Mouse (Mus musculus) liver, adult (tissue): ENCODE results near the gene Fcrlb.

Source experiments
- GATA4 ChIP-seq: IDR thresholded peaks from 2 replicates; pipeline ENCODE4 v1.6.1; 2014; ENCODE audit warnings: mild to moderate bottlenecking, low read length; ENCODE audit not compliant: insufficient replicate concordance

Gene Fcrlb

DNA sequence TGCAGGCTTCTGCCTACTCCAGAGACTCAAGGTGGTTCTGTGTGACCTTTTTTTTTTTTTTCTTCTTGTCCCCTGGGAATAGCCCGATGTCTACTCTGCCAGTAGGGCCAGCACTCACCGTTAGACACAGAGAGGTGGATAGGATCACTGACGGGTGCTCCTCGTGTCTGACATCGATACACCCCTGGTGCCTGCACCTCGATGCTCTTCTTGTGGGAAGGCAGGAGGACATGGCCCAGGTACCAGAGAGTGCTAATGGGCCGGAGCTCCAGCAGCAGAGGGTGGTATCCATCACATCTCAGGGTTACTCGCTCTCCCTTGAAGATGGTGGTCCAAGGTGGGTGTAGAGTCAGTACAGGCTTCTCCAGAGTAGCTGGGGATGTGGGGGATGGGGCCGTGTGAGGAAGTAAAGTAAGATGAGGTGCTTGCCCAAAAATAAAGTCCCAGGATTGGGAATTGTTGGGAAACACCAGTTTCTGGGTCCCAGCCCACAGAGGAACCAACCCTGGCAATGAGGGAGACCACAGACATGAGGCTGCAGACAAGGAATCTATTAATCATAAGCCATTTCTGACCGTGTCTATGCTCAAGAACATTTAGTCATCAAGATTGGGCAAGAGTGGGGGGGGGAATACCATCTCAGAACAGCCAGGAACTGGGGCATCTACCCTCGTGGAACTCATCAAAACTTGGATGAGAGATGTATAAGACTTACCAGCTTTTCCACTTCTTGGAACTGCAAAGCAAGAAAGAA lies 657 bp downstream of the Fcrlb start:
- TF ChIP-seq GATA4: no peak

- TF ChIP-seq GATA4: no peak
Observed at GRCm38 (mm10) chr1:170908341-170908740, 4.4 kb downstream of the Fcrlb start.

DNA sequence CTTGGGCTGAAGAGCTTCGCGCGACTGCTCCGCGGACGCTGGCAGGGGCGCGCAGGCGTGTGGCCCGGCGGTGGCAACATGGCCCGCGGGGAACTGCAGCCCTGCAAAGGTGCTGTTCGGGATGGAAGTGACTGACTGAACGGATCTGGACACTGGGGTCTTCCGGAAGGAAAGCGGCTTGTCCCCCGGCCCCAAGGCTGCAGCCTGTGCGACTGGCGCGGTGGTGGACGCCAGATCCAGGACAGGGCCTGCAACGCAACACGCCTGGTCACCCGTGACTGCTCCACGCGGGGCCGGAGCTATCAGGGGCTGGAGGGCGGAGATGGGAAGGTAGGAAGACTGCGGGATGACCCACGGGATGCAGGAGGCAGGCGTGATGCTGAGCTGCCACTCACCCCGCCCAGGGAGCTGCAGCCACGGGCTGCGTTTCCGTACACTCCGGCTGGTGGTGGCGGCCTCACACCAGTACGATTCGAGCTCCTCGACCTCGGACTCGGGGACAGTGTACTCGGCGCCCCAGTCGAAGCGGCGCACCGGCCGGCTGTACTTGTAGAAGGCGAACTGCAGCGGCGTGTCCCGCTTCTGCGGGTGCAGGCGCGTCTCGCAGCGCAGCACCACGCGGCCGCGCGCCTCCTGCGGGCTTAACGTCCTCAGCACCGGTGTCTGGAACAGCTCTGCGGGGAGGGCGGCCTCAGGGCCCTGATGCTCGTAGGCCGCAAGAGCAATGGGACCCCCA lies 5.1 kb downstream of the Fcrlb start:
- TF ChIP-seq GATA4: no peak

GRCm38 (mm10) chr1:170907111-170907455 lies 5.7 kb downstream of the Fcrlb start:
- TF ChIP-seq GATA4: no peak

DNA sequence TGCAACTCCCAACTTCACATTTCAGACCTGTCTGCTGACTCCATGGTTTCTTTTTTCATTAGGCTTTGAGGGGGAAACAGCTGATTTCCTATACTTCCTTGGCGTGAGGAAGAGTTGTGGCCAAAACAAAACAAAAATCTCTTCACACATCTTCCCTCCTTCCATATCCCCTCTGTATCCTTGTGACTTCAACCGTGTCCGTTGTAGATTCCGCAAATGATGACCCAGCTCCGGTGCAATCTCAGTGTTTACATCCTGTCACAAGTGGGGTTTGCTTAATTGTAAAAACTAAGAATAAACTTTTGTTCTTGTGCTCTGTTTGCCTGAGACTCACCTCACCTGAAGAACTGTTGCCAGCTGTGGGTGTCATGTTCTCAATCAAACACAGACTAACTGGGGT lies 9.3 kb downstream of the Fcrlb start:
- peak; percentile 63; the same call in 1 of the 2 replicates for TF ChIP-seq GATA4

- TF ChIP-seq GATA4: no peak
Observed at GRCm38 (mm10) chr1:170901536-170902238, 11.1 kb downstream of the Fcrlb start.

DNA sequence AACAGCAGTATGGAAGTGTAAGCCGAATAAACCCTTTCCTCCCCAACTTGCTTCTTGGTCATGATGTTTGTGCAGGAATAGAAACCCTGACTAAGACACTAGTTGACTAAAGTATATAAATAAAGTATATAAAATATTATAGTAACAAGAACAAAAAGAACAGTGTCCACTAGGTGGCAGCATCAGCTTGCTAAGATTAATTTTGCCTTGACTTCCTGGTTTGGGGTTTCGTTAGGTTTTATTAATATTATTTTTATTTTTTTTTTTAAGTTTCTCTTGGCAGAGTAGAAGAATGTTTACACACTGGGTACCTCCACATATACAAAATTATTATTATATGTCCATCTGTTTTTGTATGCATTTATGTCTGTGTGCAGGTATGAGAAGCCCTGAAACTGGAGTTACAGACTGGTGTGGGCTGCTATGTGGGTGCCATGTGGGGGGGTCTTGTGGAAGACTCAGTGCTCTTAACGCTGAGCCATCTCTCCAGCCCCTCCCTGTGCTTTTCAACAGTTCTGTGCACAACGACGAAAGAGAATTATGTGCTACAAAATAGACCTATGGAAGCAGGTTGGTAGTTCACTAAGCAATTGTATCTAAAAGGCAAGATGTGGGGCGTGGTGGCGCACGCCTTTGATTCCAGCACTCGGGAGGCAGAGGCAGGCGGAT lies 11.8 kb downstream of the Fcrlb start:
- TF ChIP-seq GATA4: no peak

DNA sequence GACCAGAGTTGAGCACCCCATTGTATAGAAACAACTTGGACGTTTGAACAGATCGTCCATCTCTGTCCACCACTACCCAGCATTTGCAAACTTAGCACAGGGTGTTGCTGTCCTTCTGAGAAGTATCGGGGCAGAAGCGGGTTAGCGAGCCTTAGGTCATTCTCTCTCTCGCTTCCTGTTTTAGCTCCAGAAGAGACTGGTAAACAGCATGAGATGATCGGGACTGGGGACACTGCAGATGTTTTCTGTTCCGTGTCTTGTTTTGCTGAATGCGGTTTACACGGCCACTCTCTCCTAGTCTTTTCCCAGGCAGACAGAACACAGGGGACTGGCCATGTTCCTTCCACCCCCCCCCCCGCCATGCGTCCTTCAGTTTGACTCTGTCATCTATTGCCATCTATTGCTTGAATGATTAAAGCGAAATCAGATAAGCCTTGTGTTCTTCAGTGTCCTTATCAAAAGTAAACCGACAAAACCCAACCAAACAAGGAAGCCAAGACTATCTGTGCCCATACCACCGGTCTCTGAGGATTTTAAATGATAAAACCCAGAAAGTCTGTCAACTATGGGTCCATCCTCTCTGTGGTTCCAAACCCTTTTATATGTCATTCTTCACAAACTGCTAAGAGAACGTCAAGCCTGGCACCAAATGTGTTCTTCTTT lies 14.2 kb downstream of the Fcrlb start:
- no peak for TF ChIP-seq GATA4

DNA sequence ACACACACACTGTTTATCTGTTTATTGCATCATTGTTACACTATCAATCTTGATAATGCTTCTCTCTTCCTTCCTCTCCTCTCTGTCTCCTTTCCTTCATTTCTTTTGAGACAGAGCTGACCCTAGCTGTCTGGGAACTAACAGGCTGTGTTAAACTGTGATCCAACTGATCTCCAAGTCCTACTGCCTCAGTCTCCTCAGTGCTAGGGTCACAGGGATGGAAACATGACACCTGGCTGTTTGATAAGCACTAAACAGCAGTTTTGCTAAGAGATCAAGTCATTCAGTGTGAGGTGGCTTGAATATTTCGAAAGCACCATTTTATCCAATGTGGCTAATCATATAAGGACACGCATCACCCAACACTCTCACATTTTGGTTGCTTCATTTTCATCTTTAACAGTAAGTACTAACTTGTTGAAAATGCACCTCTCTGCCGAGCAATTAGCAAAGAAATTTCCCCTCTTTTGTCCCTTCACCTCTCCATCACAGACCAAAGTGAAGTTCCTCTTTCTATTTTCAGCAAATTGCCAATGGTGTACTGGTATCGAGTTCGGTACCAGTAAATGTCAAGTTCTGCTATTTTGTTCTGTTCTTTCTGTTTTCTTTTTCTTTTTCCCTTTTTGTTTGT lies 16.0 kb downstream of the Fcrlb start:
- no peak for TF ChIP-seq GATA4

GRCm38 (mm10) chr1:170894603-170895602 lies 17.8 kb downstream of the Fcrlb start:
- no peak for TF ChIP-seq GATA4

DNA sequence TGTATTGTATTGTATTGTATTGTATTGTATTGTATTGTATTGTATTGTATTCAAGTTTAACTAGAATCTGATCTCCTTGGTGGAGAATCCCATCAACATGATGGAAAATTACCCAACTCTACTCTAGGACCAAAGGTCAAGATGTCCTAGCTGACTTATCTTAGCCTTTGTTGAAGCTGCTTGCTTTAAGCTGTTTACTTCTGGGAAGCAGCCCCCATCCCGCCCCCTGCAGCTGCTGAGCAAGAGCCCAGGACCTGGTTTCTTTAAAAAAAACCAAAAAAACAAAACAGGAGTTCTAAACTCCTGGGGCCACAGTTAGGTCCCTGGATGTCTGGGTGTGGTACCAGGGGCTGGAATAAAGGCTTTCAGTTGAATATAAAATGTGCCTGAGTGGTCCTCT lies 20.5 kb downstream of the Fcrlb start:
- TF ChIP-seq GATA4: no peak

DNA sequence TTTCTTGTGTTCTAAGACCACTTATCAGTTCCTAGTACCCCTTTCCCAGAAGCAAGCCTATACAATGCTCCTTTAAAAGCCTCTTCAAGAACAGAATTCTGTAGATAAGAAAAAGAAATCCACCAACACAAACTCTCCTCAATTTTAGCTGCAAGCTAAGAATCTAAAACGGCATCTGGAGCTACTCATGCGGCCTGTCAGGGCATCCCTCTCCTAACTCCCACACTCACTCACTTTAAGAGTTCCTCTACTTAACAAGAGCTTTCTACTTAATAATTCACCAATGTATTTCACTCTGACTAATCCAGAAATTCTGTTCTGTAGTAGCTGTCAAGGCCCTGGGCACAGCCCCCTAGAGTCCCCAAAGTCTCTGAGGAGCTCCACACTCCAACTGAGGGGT lies 21.1 kb downstream of the Fcrlb start:
- TF ChIP-seq GATA4: no peak

DNA sequence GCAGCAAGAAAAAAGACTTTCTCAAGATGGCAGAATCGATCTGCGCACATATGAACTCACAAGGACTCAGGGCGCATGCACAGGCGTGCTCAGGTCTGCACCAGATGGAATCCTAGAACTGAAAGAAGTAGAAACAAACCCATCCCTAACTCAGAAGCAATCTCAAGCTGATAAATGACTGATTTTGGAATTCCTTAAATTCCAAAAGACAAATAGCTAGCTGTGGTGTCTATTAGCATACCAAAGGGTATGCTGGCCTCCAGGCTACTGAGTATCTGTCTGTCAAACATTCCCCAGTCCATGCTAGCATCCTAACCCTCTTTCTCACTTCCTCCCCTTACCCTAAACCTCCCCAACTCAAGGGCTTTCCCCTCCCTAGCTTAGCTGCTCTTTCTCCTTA lies 23.4 kb downstream of the Fcrlb start:
- TF ChIP-seq GATA4: no peak
